Mouse (Mus musculus) neutrophil, adult 65 days (primary cell): ENCODE data around the gene Bcl9l. TPM values are rescaled to one million over a fixed set of nuclear protein-coding genes. Genes with fewer than 3 reads are reported as not detected.

Experiments used
- total RNA-seq: library from RNA; stranded (reverse); gene quantifications from 2 replicates; pipeline ENCODE4 v1.2.4, GENCODE M21; 2023

Gene Bcl9l
- total RNA-seq: 10.4 and 11.3 TPM in 2 replicates

GRCm38 (mm10) chr9:44482552-44482951, at the start of gene Bcl9l:
Bcl9l (plus strand) TSS chr9:44482825.

GRCm38 (mm10) chr9:44440961-44441360, 41.7 kb upstream of the Bcl9l start, which contains the start of gene Foxr1:
Foxr1 (minus strand) TSS chr9:44441136.

DNA sequence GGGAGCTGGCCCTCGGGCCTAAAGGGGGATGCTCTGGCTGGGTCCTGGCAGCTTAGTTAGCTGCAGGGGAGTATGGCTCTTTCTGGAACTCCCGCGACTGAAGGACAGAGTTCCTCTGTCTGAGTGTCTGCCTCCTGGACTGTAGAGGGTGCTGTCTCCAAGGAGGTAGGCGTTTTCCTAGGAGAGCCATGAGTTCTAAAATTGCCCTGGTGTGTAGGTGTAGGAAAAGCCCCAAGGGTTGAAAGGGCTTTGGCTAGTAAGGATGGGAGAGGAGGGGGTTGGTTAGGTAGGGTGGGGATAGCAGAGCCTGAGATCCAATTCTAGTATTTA, 27.8 kb upstream of the Bcl9l start, which contains the start of gene Upk2:
Gene Upk2, minus strand, starts transcription at position 86 of the 330 bp plus-strand sequence.

Other genes with a start within 250 kb of the Bcl9l start
- gene Cbl, start 248.8 kb upstream of the Bcl9l start, total RNA-seq: 194 and 257 TPM in 2 replicates
- not detected in 2 replicates for gene Ccdc153, start 242.1 kb upstream of the Bcl9l start, total RNA-seq
- 1.00 and 1.8 TPM in 2 replicates for gene Pdzd3, start 231.4 kb upstream of the Bcl9l start, total RNA-seq
- 60.6 TPM in 2 replicates for gene Nlrx1, start 214.2 kb upstream of the Bcl9l start, total RNA-seq
- gene Abcg4, start 194.2 kb upstream of the Bcl9l start, total RNA-seq: 1.9 and 4.7 TPM in 2 replicates
- gene Hinfp, start 177.2 kb upstream of the Bcl9l start, total RNA-seq: 31.3 and 43.5 TPM in 2 replicates
- gene C2cd2l, start 162.5 kb upstream of the Bcl9l start, total RNA-seq: 14.1 and 17.2 TPM in 2 replicates
- gene Dpagt1, start 156.8 kb upstream of the Bcl9l start, total RNA-seq: 12.2 and 14.1 TPM in 2 replicates
- 192 and 211 TPM in 2 replicates for gene H2afx, start 148.1 kb upstream of the Bcl9l start, total RNA-seq
- 23.6 and 27.7 TPM in 2 replicates for gene Hmbs, start 138.6 kb upstream of the Bcl9l start, total RNA-seq
- gene Vps11, start 121.2 kb upstream of the Bcl9l start, total RNA-seq: 49.5 and 63.8 TPM in 2 replicates
- 60.5 and 72.5 TPM in 2 replicates for gene Hyou1, start 103.3 kb upstream of the Bcl9l start, total RNA-seq
- gene Slc37a4, start 86.0 kb upstream of the Bcl9l start, total RNA-seq: 8.4 and 13.8 TPM in 2 replicates
- gene Rps25, start 75.7 kb upstream of the Bcl9l start, total RNA-seq: 664 and 910 TPM in 2 replicates
- gene Trappc4, start 75.2 kb upstream of the Bcl9l start, total RNA-seq: 57.2 and 62.8 TPM in 2 replicates
- 24.8 and 31.3 TPM in 2 replicates for gene Ccdc84, start 64.3 kb upstream of the Bcl9l start, total RNA-seq
- gene Foxr1, start 41.7 kb upstream of the Bcl9l start, total RNA-seq: not detected in 2 replicates
- not detected in 2 replicates for gene Upk2, start 27.8 kb upstream of the Bcl9l start, total RNA-seq
- gene Cxcr5, start 79.1 kb downstream of the Bcl9l start, total RNA-seq: 0.45 TPM in 1 of 2 replicates, not detected in the other
- gene Ddx6, start 122.1 kb downstream of the Bcl9l start, total RNA-seq: 155 and 178 TPM in 2 replicates
- gene Treh, start 190.4 kb downstream of the Bcl9l start, total RNA-seq: not detected in 2 replicates